Mouse (Mus musculus): ENCODE measurements at regions not wholly inside any gene's neighbourhood (a gene's known extent, or its start where the extent isn't known, plus 50 kb on each side); places are given as distances from the start of the nearest gene placed in this dataset.
A peak's percentile ranks its signal among the peaks of the same experiment; 100 is the strongest.

DNA sequence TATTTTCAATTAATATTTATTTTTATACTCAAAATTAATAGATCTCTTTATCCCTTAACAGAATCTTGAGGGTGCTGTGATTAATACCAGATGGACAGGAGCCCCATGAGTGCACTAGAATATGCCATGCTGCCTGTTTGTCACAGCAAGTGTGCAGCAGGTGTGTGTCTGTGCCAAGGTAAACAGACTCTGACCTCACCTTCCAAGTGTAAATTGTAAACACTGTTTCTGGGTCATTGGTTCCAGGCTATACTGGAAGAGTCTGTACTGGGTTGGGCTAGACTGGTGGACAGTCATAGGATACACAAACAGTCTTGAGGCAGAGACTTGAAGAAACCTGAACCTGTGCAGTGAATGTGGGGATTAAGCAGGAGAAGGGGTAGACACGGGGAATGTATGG lies 422.2 kb downstream of the Gm21833 start:
- intact Hi-C loops (cut with DNase I), result no loop called here
- DNase-seq (ENCODE audit: low spot score in 2 of 2), result no peak

DNA sequence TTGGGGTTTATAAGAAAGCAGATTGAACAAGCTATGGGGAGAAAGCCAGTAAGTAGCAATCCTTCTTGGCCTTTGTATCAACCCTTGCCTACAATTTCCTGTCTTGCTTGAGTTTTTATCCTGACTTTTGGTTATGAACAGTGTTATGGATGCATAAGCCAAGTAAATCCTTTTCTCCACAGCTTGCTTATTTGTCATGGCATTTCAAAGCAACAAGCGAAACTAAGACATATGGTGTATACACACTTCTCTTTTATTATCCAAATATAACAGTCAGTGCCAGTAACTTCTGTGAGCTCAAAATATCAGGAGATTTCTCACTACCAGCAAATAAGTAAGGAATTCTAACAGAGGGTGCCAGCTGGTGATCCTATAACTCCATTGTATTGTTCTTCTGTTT lies 426.0 kb downstream of the Gm21833 start:
- intact Hi-C loops (cut with DNase I), result no loop called here
- DNase-seq (ENCODE audit: low spot score in 2 of 2), result peak in 1 of 2 experiments; percentile 12

DNA sequence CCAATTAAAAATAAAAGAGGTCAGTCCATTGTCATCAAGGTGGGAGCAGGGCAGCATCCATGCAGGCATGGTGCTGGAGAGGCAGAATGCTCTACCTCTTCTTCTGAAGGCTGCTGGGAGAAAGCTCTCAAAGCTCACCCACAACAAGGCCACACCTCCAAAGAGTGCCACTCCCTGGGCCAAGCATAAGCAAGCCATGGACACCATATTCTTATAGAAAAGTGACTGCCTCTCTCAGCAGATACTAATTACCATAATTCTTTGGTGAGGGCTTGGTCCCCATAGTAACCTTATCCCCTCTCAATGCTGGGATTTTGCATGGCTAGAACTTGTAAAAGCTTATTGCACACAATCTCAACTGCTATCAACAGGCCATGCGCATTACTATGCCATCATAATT lies 443.7 kb downstream of the Gm21833 start:
- no peak for DNase-seq (ENCODE audit: low spot score in 2 of 2)
- intact Hi-C loops (cut with DNase I), result no loop called here

DNA sequence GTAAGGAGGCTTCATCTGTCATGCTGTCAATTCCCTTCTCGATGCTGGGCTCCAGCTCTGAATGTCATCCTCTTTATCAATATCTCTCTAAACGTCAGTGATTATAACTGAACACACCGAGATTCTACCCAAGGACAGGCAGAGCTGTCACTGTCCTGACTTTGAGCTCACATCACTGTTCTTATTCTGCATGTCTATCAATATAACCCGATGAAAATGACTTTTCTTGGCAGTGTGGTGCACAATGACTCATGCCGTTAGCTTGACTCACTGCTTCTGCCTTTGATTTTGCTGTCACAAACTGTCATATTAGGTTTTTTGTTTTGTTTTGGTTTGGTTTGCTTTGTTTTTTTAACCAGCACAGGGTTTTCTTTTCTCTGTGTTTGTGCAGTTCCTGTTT lies 488.1 kb downstream of the Gm21833 start:
- DNase-seq (ENCODE audit: low spot score in 2 of 2), result peak in 1 of 2 experiments; percentile 29

GRCm38 (mm10) chr16:83326826-83327225 lies 498.6 kb downstream of the Gm21833 start:
- no peak for DNase-seq (ENCODE audit: low spot score in 2 of 2)
- intact Hi-C loops (cut with DNase I), result no loop called here

More for the DNA sequence above, 488.1 kb downstream of the Gm21833 start:
- intact Hi-C loops (cut with DNase I), result no loop called here

DNA sequence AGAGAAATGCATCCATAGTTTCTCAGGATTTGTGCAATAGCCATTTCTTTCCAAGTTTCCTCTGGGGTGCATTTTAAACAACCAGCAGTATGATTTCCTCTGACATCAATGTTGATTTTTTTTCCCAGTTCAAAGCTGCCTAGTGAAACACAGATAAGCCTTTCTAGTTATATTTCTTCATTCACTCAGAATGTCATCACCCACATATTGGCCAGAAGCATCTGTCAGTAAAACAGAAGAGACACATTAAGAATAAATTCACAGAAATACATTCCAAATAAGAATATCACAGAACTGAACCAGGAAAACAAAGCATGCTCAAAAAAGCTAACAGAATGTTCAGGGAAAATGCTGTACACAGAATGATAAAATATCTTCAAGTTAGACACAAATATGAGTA lies 522.9 kb downstream of the Gm21833 start:
- DNase-seq (ENCODE audit: low spot score in 2 of 2), result peak in 1 of 2 experiments; percentile 51
- intact Hi-C loops (cut with DNase I), result no loop called here

DNA sequence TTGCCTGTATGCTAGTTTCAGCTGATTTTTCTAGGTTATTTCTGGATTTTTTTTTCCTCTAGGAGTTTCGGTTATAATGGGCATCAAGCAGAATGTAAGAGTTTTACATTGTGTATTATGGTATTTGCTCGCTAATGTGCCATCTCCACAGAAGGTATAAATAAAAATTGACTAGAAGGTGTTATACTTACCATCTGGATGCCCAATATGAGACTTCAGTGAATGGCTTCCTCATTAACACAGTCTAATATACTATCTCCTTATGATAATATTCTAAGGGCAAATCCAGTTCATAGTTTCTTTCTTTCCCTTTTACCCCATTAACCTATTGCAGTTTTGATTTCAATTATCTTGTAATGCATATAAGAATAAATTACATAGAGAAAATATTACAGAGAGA lies 566.4 kb downstream of the Gm21833 start:
- no peak for DNase-seq (ENCODE audit: low spot score in 2 of 2)
- intact Hi-C loops (cut with DNase I), result no loop called here

GRCm38 (mm10) chr16:83420676-83421075 lies 592.5 kb downstream of the Gm21833 start:
- DNase-seq (ENCODE audit: low spot score in 2 of 2), result peak; percentile 42 to 84
- intact Hi-C loops (cut with DNase I), result loop anchor here (5.0 kb wide), 3 partner anchors 228 to 697 kb away; no protein-coding TSS in a partner anchor

DNA sequence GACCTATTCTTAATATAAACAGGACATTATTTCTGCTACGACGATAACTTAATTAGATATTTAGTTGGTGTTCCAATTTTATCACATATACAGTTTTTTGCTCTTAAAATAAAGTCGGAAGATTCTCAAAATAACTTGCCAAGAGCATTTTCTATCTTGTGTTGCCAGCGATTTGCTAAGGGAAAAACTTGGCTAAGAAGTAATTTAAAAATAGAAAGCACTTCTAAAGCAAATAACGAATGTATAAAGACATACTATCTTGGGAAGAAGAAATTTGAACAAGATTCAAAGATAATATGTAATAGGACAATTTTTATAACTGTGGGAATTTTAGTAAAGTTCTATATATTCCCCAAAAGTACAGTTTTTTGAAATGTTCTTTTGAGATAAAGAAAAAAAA lies 594.9 kb downstream of the Gm21833 start:
- DNase-seq (ENCODE audit: low spot score in 2 of 2), result no peak
- intact Hi-C loops (cut with DNase I), result loop anchor here (2.0 to 5.0 kb wide), 4 partner anchors 231 to 694 kb away; no protein-coding TSS in a partner anchor

Data from left cerebral cortex, postnatal 25 days (tissue).